Mouse (Mus musculus) hindbrain, embryonic 15.5 days (tissue): ENCODE measurements around the gene Trpv6. TPM values are rescaled to one million over a fixed set of nuclear protein-coding genes. Genes with fewer than 3 reads are reported as not detected.
A peak's percentile ranks its signal among the peaks of the same experiment; 100 is the strongest.

Source experiments
- ATAC-seq: fragments of 200-750 bp; cut with Nextera tagmentation; 2 replicates; pipeline ENCODE4 v1.8.0; 2017; ENCODE audit warnings: low read depth, moderate number of reproducible peaks, moderate TSS enrichment; ENCODE audit not compliant: low FRiP score
- H3K27ac ChIP-seq: fragments of 300-500 bp; sonication (generic); replicated peaks from 2 replicates; pipeline ENCODE4 v1.5.1; 2015; ENCODE audit warnings: mild to moderate bottlenecking, inconsistent platforms
- H3K27me3 ChIP-seq: fragments of 300-500 bp; sonication (generic); 2 replicates; pipeline ENCODE4 v1.6.1; 2015; ENCODE audit warnings: control low read depth, inconsistent platforms
- H3K36me3 ChIP-seq: fragments of 300-500 bp; sonication (generic); 2 replicates; pipeline ENCODE4 v1.6.1; 2015; ENCODE audit warnings: control low read depth, inconsistent platforms
- H3K4me1 ChIP-seq: fragments of 300-500 bp; sonication (generic); replicated peaks from 2 replicates; pipeline ENCODE4 v1.6.1; 2015; ENCODE audit warnings: control low read depth, inconsistent platforms
- H3K4me2 ChIP-seq: fragments of 300-500 bp; sonication (generic); 2 replicates; pipeline ENCODE4 v1.6.1; 2015; ENCODE audit warnings: moderate library complexity, mild to moderate bottlenecking, inconsistent platforms
- H3K4me3 ChIP-seq: fragments of 300-500 bp; sonication (generic); 2 replicates; pipeline ENCODE4 v1.5.1; 2015; ENCODE audit warnings: mild to moderate bottlenecking, inconsistent platforms
- H3K9ac ChIP-seq: fragments of 300-500 bp; sonication (generic); 2 replicates; pipeline ENCODE4 v1.6.1; 2015; ENCODE audit warnings: inconsistent platforms
- H3K9me3 ChIP-seq: fragments of 300-500 bp; sonication (generic); 2 replicates; pipeline ENCODE4 v1.6.1; 2016; ENCODE audit warnings: control low read depth, inconsistent platforms
- WGBS: fragments of 180-500 bp; shearing (Covaris S2); methylation state at CpG from one replicate; pipeline ENCODE4 v1.1.7; 2015; 5-methylcytosine and 5-hydroxymethylcytosine counted together
- polyA plus RNA-seq: library from polyadenylated mRNA; unstranded; fragments of >200 nt; fragmentation: Nextera tagmentation; extraction: Ambion mirVana; gene quantifications from 2 replicates; pipeline ENCODE4 v1.2.1, GENCODE M21; 2015

Trpv6 gene
- polyA plus RNA-seq, 1 experiment from 2014 or later: 0.92 TPM

- H3K4me3 ChIP-seq: no peak overlapping the region
- no peaks in the 10 kb centered on the region for H3K27me3 ChIP-seq
- no peak overlapping the region for H3K4me2 ChIP-seq
- no peak for ATAC-seq
- H3K36me3 ChIP-seq: peaks cover 17% of the 10 kb centered on the region; the same call in 1 of the 2 replicates
- no peaks in the 10 kb centered on the region for H3K9me3 ChIP-seq
- no peaks in the 10 kb centered on the region for H3K4me1 ChIP-seq
- no peak overlapping the region for H3K27ac ChIP-seq
- 93% methylated on average over 9 of the region's 9 CpGs for WGBS
- no peak overlapping the region for H3K9ac ChIP-seq
Measured at GRCm38 (mm10) chr6:41620173-41620798, 15.9 kb downstream of the Trpv6 start.

GRCm38 (mm10) chr6:41607637-41608036 lies 28.6 kb downstream of the Trpv6 start:
- no peaks in the 10 kb centered on the region for H3K36me3 ChIP-seq
- no peak overlapping the region for H3K27ac ChIP-seq
- H3K9ac ChIP-seq: no peak overlapping the region
- H3K9me3 ChIP-seq: no peaks in the 10 kb centered on the region
- WGBS: 72% methylated on average over 5 of the region's 5 CpGs
- no peak overlapping the region for H3K4me3 ChIP-seq
- H3K4me1 ChIP-seq: peaks cover 33% of the 10 kb centered on the region
- ATAC-seq: no peak
- H3K4me2 ChIP-seq: peak overlapping the region; percentile 98
- H3K27me3 ChIP-seq: no peaks in the 10 kb centered on the region

- H3K9ac ChIP-seq: peak overlapping the region; percentile 94
- 0 out of 2 replicates have a peak overlapping the region, but pooled peaks have one; percentile 94 for H3K27ac ChIP-seq
- no peaks in the 10 kb centered on the region for H3K9me3 ChIP-seq
- peak overlapping the region; percentile 98 for H3K4me2 ChIP-seq
- H3K4me3 ChIP-seq: peak overlapping the region; percentile 98
- peaks cover 33% of the 10 kb centered on the region for H3K4me1 ChIP-seq
- no peaks in the 10 kb centered on the region for H3K27me3 ChIP-seq
- H3K36me3 ChIP-seq: no peaks in the 10 kb centered on the region
- ATAC-seq: peak; percentile 4; the same call in 1 of the 2 replicates
- WGBS: 3% methylated on average over 4 of the region's 4 CpGs
Measured at GRCm38 (mm10) chr6:41606214-41606613, 30.0 kb downstream of the Trpv6 start.

- H3K27ac ChIP-seq: peak overlapping the region; percentile 94
- no peaks in the 10 kb centered on the region for H3K9me3 ChIP-seq
- H3K27me3 ChIP-seq: no peaks in the 10 kb centered on the region
- peak; percentile 60 for ATAC-seq
- H3K4me3 ChIP-seq: peak overlapping the region; percentile 98
- H3K9ac ChIP-seq: peak overlapping the region; percentile 94
- under 1% methylated on average over 7 of the region's 7 CpGs for WGBS
- H3K4me1 ChIP-seq: peaks cover 33% of the 10 kb centered on the region
- H3K4me2 ChIP-seq: peak overlapping the region; percentile 98
- no peaks in the 10 kb centered on the region for H3K36me3 ChIP-seq
Measured at GRCm38 (mm10) chr6:41605794-41606104, 30.5 kb downstream of the Trpv6 start.

GRCm38 (mm10) chr6:41605061-41605793 lies 31.0 kb downstream of the Trpv6 start, which contains the start of gene Ephb6:
Ephb6 (plus strand) TSS chr6:41605482.
- H3K36me3 ChIP-seq: no peaks in the 10 kb centered on the region
- peak within 1 kb of the TSS; percentile 98 for H3K4me3 ChIP-seq
- peak within 1 kb of the TSS; percentile 94 for H3K9ac ChIP-seq
- peak within 1 kb of the TSS; percentile 98 for H3K4me2 ChIP-seq
- peak; percentile 94 for ATAC-seq
- H3K27me3 ChIP-seq: no peaks in the 10 kb centered on the region
- peak within 1 kb of the TSS; percentile 94 for H3K27ac ChIP-seq
- WGBS: under 1% methylated on average over 67 of the region's 68 CpGs
- peaks cover 33% of the 10 kb centered on the region for H3K4me1 ChIP-seq
- no peaks in the 10 kb centered on the region for H3K9me3 ChIP-seq

GRCm38 (mm10) chr6:41604401-41605050 lies 31.7 kb downstream of the Trpv6 start:
- Histone ChIP-seq H3K4me1 (peaks cover 33% of the 10 kb centered on the region), H3K4me3 (peak overlapping the region; percentile 98), H3K27ac (peak overlapping the region; percentile 94), H3K9me3 (no peaks in the 10 kb centered on the region), H3K9ac (peak overlapping the region; percentile 94), H3K36me3 (no peaks in the 10 kb centered on the region), H3K4me2 (peak overlapping the region; percentile 98), H3K27me3 (no peaks in the 10 kb centered on the region)
- under 1% methylated on average over 23 of the region's 23 CpGs for WGBS
- peak; percentile 77 for ATAC-seq

- Histone ChIP-seq H3K9me3 (no peaks in the 10 kb centered on the region), H3K4me1 (no peaks in the 10 kb centered on the region), H3K9ac (no peak overlapping the region), H3K27ac (no peak overlapping the region), H3K36me3 (no peaks in the 10 kb centered on the region), H3K4me2 (no peak overlapping the region), H3K4me3 (no peak overlapping the region), H3K27me3 (no peaks in the 10 kb centered on the region)
- ATAC-seq: no peak
- 81% methylated on average over 1 of the region's 1 CpGs for WGBS
Measured at GRCm38 (mm10) chr6:41582189-41582588, 54.0 kb downstream of the Trpv6 start.

- Histone ChIP-seq H3K27ac (no peak overlapping the region), H3K4me3 (no peak overlapping the region), H3K4me1 (no peaks in the 10 kb centered on the region), H3K27me3 (no peaks in the 10 kb centered on the region), H3K9me3 (no peaks in the 10 kb centered on the region), H3K4me2 (no peak overlapping the region), H3K36me3 (no peaks in the 10 kb centered on the region), H3K9ac (no peak overlapping the region)
- no peak for ATAC-seq
- WGBS: 62% methylated on average over 7 of the region's 7 CpGs
Measured at GRCm38 (mm10) chr6:41581295-41581694, 54.9 kb downstream of the Trpv6 start.

GRCm38 (mm10) chr6:41577297-41577696 lies 58.9 kb downstream of the Trpv6 start:
- ATAC-seq: peak; percentile 75; the same call in 1 of the 2 replicates

GRCm38 (mm10) chr6:41576526-41577097 lies 59.6 kb downstream of the Trpv6 start:
- Histone ChIP-seq H3K9ac (no peak overlapping the region), H3K9me3 (no peaks in the 10 kb centered on the region), H3K4me3 (no peak overlapping the region), H3K4me2 (no peak overlapping the region), H3K36me3 (no peaks in the 10 kb centered on the region), H3K27me3 (no peaks in the 10 kb centered on the region), H3K27ac (no peak overlapping the region), H3K4me1 (no peaks in the 10 kb centered on the region)
- WGBS: 67% methylated on average over 5 of the region's 5 CpGs
- no peak for ATAC-seq

More at GRCm38 (mm10) chr6:41577297-41577696, 58.9 kb downstream of the Trpv6 start:
- WGBS: 47% methylated on average over 5 of the region's 5 CpGs
- no peaks in the 10 kb centered on the region for H3K36me3 ChIP-seq
- H3K27me3 ChIP-seq: no peaks in the 10 kb centered on the region
- no peak overlapping the region for H3K9ac ChIP-seq
- no peaks in the 10 kb centered on the region for H3K9me3 ChIP-seq
- H3K4me2 ChIP-seq: no peak overlapping the region
- H3K4me1 ChIP-seq: no peaks in the 10 kb centered on the region
- H3K4me3 ChIP-seq: no peak overlapping the region
- no peak overlapping the region for H3K27ac ChIP-seq
